Mouse (Mus musculus): ENCODE measurements around the gene Slc6a4. TPM values are rescaled to one million over a fixed set of nuclear protein-coding genes. Genes with fewer than 3 reads are reported as not detected.

Gene Slc6a4
- 0.10 TPM in 1 of 2 replicates, not detected in the other for polyA plus RNA-seq (2021; fragmentation: Nextera tagmentation)
- long read RNA-seq, experiment 1: 0 reads
- long read RNA-seq, experiment 2: 0 reads

GRCm38 (mm10) chr11:76997916-76998704, at the start of gene Slc6a4:
Gene Slc6a4 (plus strand): TSS chr11:76998603.

GRCm38 (mm10) chr11:77078273-77079134, 80.1 kb downstream of the Slc6a4 start, which contains the start of gene Nsrp1:
Gene Nsrp1 (minus strand): TSS chr11:77078435.

Other genes with a start within 250 kb of the Slc6a4 start
- gene Gosr1, start 235.0 kb upstream of the Slc6a4 start, polyA plus RNA-seq (2021; fragmentation: Nextera tagmentation): 14.7 and 26.9 TPM in 2 replicates
- 6.3 and 10.1 TPM in 2 replicates for gene Cpd, start 151.6 kb upstream of the Slc6a4 start, polyA plus RNA-seq (2021; fragmentation: Nextera tagmentation)
- gene Tmigd1, start 96.4 kb upstream of the Slc6a4 start, polyA plus RNA-seq (2021; fragmentation: Nextera tagmentation): not detected in 2 replicates
- 49.7 and 70.4 TPM in 2 replicates for gene Blmh, start 73.8 kb upstream of the Slc6a4 start, polyA plus RNA-seq (2021; fragmentation: Nextera tagmentation)
- gene Nsrp1, start 79.8 kb downstream of the Slc6a4 start, polyA plus RNA-seq (2021; fragmentation: Nextera tagmentation): 60.9 and 68.1 TPM in 2 replicates
- gene Efcab5, start 190.4 kb downstream of the Slc6a4 start, polyA plus RNA-seq (2021; fragmentation: Nextera tagmentation): 0.61 and 0.64 TPM in 2 replicates
- 3.7 and 6.6 TPM in 2 replicates for gene Ssh2, start 217.7 kb downstream of the Slc6a4 start, polyA plus RNA-seq (2021; fragmentation: Nextera tagmentation)

Data from left cerebral cortex, adult 6 months (tissue).